Mouse (Mus musculus) embryonic fibroblast, embryonic 13.5 days (primary cell): Measurements from ENCODE around the gene Vwa5b1. TPM values are rescaled to one million over a fixed set of nuclear protein-coding genes. Genes with fewer than 3 reads are reported as not detected.

Source experiments
- H3K27ac ChIP-seq: 2 replicates; pipeline ENCODE4 v1.5.1; 2012; ENCODE audit warnings: low read length, control low read depth, inconsistent platforms; ENCODE audit not compliant: insufficient read depth
- H3K4me1 ChIP-seq: 2 replicates; pipeline ENCODE4 v1.6.1; 2011; ENCODE audit warnings: low read length; ENCODE audit not compliant: control insufficient read depth, insufficient read depth
- H3K4me3 ChIP-seq: 2 replicates; pipeline ENCODE4 v1.5.1; 2011; ENCODE audit warnings: mild to moderate bottlenecking, control low read depth, low read length; ENCODE audit not compliant: insufficient read depth
- CTCF ChIP-seq: IDR thresholded peaks from 2 replicates; pipeline ENCODE4 v1.5.1; 2011; ENCODE audit warnings: mild to moderate bottlenecking, control low read depth, low read length, moderate library complexity, borderline replicate concordance; ENCODE audit not compliant: insufficient read depth
- POLR2A ChIP-seq: IDR thresholded peaks from 2 replicates; pipeline ENCODE4 v1.6.1; 2011; ENCODE audit warnings: low read depth, mild to moderate bottlenecking, control low read depth, low read length, moderate library complexity
- polyA plus RNA-seq: library from polyadenylated mRNA; stranded (reverse); fragments of >200 nt; gene quantifications from 2 replicates; pipeline ENCODE4 v1.2.4, GENCODE M21; 2011; ENCODE audit warnings: low read depth; ENCODE audit not compliant: missing spikeins, insufficient read length

Vwa5b1 gene
- polyA plus RNA-seq, 1 experiment, result not detected

- Histone ChIP-seq H3K4me1 (no peaks in the 10 kb centered on the region), H3K27ac (no peak overlapping the region), H3K4me3 (no peak overlapping the region)
- TF ChIP-seq POLR2A (no peak), CTCF (no peak)
Measured at GRCm38 (mm10) chr4:138538084-138538449, 97.6 kb downstream of the Vwa5b1 start.

- TF ChIP-seq CTCF, result no peak
- TF ChIP-seq POLR2A, result no peak
- Histone ChIP-seq H3K27ac (no peak overlapping the region), H3K4me1 (no peaks in the 10 kb centered on the region), H3K4me3 (no peak overlapping the region)
Measured at GRCm38 (mm10) chr4:138537210-138538083, 98.2 kb downstream of the Vwa5b1 start.

GRCm38 (mm10) chr4:138535610-138536009, 100.1 kb downstream of the Vwa5b1 start:
- no peak overlapping the region for H3K27ac ChIP-seq
- no peak overlapping the region for H3K4me3 ChIP-seq
- TF ChIP-seq POLR2A (no peak), CTCF (no peak)
- no peaks in the 10 kb centered on the region for H3K4me1 ChIP-seq

- Histone ChIP-seq H3K4me3 (no peak overlapping the region), H3K4me1 (no peaks in the 10 kb centered on the region), H3K27ac (no peak overlapping the region)
- TF ChIP-seq POLR2A (no peak), CTCF (no peak)
Measured at GRCm38 (mm10) chr4:138533877-138534276, 101.8 kb downstream of the Vwa5b1 start.

GRCm38 (mm10) chr4:138531761-138532160, 103.9 kb downstream of the Vwa5b1 start:
- H3K4me1 ChIP-seq, result no peaks in the 10 kb centered on the region
- no peak overlapping the region for H3K4me3 ChIP-seq
- TF ChIP-seq POLR2A (no peak), CTCF (no peak)
- H3K27ac ChIP-seq, result no peak overlapping the region

GRCm38 (mm10) chr4:138530011-138530410, 105.7 kb downstream of the Vwa5b1 start:
- TF ChIP-seq POLR2A (no peak), CTCF (no peak)
- H3K4me3 ChIP-seq, result no peak overlapping the region
- no peak overlapping the region for H3K27ac ChIP-seq
- H3K4me1 ChIP-seq, result no peaks in the 10 kb centered on the region

- Histone ChIP-seq H3K4me3 (no peak overlapping the region), H3K4me1 (no peaks in the 10 kb centered on the region), H3K27ac (no peak overlapping the region)
- TF ChIP-seq CTCF, result no peak
- TF ChIP-seq POLR2A, result no peak
Measured at GRCm38 (mm10) chr4:138525684-138526083, 110.0 kb downstream of the Vwa5b1 start.

- TF ChIP-seq POLR2A, result no peak
- no peak overlapping the region for H3K4me3 ChIP-seq
- no peaks in the 10 kb centered on the region for H3K4me1 ChIP-seq
- H3K27ac ChIP-seq, result no peak overlapping the region
Measured at GRCm38 (mm10) chr4:138524769-138525168, 110.9 kb downstream of the Vwa5b1 start.

- Histone ChIP-seq H3K4me1 (no peaks in the 10 kb centered on the region), H3K4me3 (no peak overlapping the region), H3K27ac (no peak overlapping the region)
- TF ChIP-seq CTCF (no peak), POLR2A (no peak)
Measured at GRCm38 (mm10) chr4:138523775-138524174, 111.9 kb downstream of the Vwa5b1 start.

- TF ChIP-seq POLR2A, result no peak
- TF ChIP-seq CTCF, result no peak
- no peak overlapping the region for H3K27ac ChIP-seq
- no peaks in the 10 kb centered on the region for H3K4me1 ChIP-seq
Measured at GRCm38 (mm10) chr4:138522296-138522695, 113.4 kb downstream of the Vwa5b1 start.

More at GRCm38 (mm10) chr4:138522296-138522695, 113.4 kb downstream of the Vwa5b1 start:
- no peak overlapping the region for H3K4me3 ChIP-seq
